Mouse (Mus musculus): ENCODE measurements around the gene Eif2s3x. TPM values are rescaled to one million over a fixed set of nuclear protein-coding genes. Genes with fewer than 3 reads are reported as not detected.

Gene Eif2s3x
- polyA plus RNA-seq (2015; fragmentation: Nextera tagmentation; extraction: Ambion mirVana): 35.0 and 37.6 TPM in 2 replicates

DNA sequence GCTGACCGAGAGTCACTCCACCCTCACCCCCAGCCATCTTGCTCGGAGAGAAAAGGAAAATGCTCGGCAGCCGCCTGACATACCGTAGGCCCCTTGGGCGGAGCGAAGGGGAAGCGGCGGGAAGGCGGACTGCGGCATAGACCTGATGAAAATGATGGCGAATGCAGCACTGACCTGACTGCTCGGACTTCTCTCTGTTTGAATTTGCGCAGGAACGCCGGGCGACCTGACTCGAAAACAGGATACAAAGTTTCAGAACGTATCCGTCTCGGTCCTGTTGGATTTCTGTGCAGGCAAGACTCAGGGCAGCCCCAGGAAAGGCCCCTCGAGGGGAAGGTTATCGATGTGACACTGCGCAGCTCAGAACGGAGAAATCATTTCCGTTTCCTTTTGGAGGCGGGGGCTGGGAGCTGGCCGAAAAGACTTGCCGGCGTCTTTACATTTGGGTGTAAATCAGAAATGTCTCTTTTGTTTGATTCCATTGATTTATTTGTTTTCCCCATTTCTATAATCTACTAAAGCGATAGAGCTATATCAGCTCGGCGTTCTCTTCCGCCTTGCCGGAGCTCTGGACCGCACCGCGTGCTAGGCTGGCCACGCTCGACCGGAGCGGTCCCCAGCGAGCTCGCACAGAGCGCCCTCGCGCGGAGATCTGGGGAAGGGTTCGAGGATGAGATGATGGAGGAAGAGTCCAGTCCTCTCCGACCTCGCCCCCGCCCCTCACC, at the start of gene Eif2s3x:
Eif2s3x (minus strand) TSS at position 266 of the 725 bp plus-strand sequence.
- under 1% methylated on average over 52 of the region's 52 CpGs for WGBS (ENCODE audit: insufficient replicate concordance)
- Histone ChIP-seq H3K36me3 (ENCODE audit: control insufficient read depth, insufficient read depth) (peaks cover 12% of the 10 kb centered on the region), H3K4me1 (ENCODE audit: control insufficient read depth, low read depth, low read length) (peaks cover 4% of the 10 kb centered on the region), H3K27ac (ENCODE audit: low read length) (peak within 1 kb of the TSS; percentile 75), H3K9me3 (replicated peaks; ENCODE audit: control insufficient read depth, low read length) (no peaks in the 10 kb centered on the region), H3K27me3 (ENCODE audit: control insufficient read depth, insufficient read depth, low read depth, low read length) (no peaks in the 10 kb centered on the region), H3K9ac (ENCODE audit: low read depth, low read length) (peak within 1 kb of the TSS; percentile 84), H3K4me3 (ENCODE audit: low read depth, low read length) (peak within 1 kb of the TSS; percentile 91), H3K4me2 (ENCODE audit: low read depth, low read length) (peak within 1 kb of the TSS; percentile 77)
- peak; percentile 93 for ATAC-seq (ENCODE audit: low read depth)

DNA sequence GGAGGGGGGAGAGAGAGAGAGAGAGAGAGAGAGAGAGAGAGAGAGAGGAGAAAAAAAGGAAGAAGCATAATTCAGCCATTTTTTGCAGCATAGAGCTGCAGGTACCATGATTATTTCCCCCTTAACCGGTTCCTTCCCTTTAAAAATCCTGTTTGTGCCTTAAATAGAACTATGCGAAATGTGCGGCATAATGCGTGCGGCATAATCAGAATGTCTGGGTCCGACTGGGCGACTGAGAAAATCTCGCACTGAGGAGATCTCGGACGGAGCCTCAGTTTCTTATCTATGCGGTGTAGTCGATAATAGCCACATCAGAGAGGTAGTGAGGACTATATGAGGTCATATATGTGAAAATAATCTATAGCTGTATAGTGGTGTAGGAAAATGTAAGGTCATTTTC, 22.9 kb upstream of the Eif2s3x start:
- H3K27ac ChIP-seq (ENCODE audit: low read length): no peak overlapping the region
- H3K4me3 ChIP-seq (ENCODE audit: low read depth, low read length): peak overlapping the region; percentile 77
- H3K9ac ChIP-seq (ENCODE audit: low read depth, low read length): peak overlapping the region; percentile 78
- peak overlapping the region; percentile 81 for H3K4me2 ChIP-seq (ENCODE audit: low read depth, low read length)
- H3K4me1 ChIP-seq (ENCODE audit: control insufficient read depth, low read depth, low read length): no peaks in the 10 kb centered on the region; the same call in 1 of the 2 replicates
- 20% methylated on average over 12 of the region's 12 CpGs for WGBS (ENCODE audit: insufficient replicate concordance)
- H3K9me3 ChIP-seq (replicated peaks; ENCODE audit: control insufficient read depth, low read length): no peaks in the 10 kb centered on the region
- no peak for ATAC-seq (ENCODE audit: low read depth)
- H3K36me3 ChIP-seq (ENCODE audit: control insufficient read depth, insufficient read depth): no peaks in the 10 kb centered on the region
- H3K27me3 ChIP-seq (ENCODE audit: control insufficient read depth, insufficient read depth, low read depth, low read length): peaks cover 11% of the 10 kb centered on the region

DNA sequence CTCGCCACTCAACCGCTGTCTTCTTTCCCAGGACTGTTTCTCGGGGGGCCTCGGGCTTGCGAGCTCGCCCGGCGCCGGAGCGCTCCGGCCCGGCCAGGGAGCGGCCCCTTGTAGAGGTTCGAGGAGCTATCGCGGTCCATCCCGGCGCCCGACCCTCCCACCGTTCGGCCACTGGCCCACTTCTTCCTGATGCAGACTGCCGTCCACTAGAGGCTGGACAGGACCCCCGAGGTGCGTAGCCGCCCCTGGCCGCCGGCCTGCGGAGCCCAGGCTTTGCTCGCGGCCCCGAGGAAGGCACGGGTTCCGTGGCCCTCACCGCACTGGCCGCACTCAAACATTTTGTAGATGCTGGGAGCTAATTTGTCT, 22.5 kb upstream of the Eif2s3x start:
- H3K4me3 ChIP-seq (ENCODE audit: low read depth, low read length): peak overlapping the region; percentile 77
- H3K4me1 ChIP-seq (ENCODE audit: control insufficient read depth, low read depth, low read length): no peaks in the 10 kb centered on the region; the same call in 1 of the 2 replicates
- H3K27ac ChIP-seq (ENCODE audit: low read length): peak overlapping the region; percentile 88
- H3K9me3 ChIP-seq (replicated peaks; ENCODE audit: control insufficient read depth, low read length): no peaks in the 10 kb centered on the region
- H3K9ac ChIP-seq (ENCODE audit: low read depth, low read length): peak overlapping the region; percentile 78
- H3K36me3 ChIP-seq (ENCODE audit: control insufficient read depth, insufficient read depth): no peaks in the 10 kb centered on the region
- H3K27me3 ChIP-seq (ENCODE audit: control insufficient read depth, insufficient read depth, low read depth, low read length): peaks cover 11% of the 10 kb centered on the region
- 18% methylated on average over 35 of the region's 35 CpGs for WGBS (ENCODE audit: insufficient replicate concordance)
- H3K4me2 ChIP-seq (ENCODE audit: low read depth, low read length): peak overlapping the region; percentile 81
- ATAC-seq (ENCODE audit: low read depth): no peak

DNA sequence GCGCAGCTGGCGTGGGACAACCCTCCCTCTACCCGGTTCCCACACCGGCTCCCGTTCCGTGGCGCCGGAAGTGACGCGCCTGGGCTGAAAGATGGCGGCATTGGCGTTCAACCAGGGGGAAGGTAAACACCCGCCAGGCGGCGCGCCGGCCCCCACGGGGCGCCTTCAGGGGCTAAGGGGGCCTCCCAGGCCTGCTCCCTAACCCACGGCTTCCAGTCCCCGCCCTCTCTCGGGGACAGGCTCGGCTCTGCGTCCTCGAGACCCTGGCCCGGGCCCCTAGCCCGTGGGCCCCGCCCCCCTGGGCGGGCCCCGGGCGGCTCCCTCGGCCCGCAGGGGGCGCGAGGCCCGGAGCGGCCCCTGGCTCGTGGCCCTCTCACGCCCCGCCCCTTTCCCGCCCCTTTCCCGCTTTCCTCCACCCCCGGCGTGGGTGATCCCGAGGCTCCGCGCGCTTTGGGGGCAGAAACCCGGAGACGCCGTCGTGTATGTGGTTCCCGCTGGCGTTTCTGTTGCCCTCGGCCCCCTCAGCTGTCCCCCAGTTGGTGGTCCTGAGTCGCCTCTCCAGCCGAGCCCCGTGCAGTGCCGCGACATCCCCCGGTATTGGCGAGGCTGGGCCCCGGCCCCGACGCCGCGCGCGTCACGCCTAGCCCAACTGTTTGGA, 22.0 kb upstream of the Eif2s3x start, which contains the start of gene Klhl15:
Klhl15 (plus strand) TSS at position 68 of the 658 bp plus-strand sequence.
- peak within 1 kb of the TSS; percentile 81 for H3K4me2 ChIP-seq (ENCODE audit: low read depth, low read length)
- H3K4me1 ChIP-seq (ENCODE audit: control insufficient read depth, low read depth, low read length): no peaks in the 10 kb centered on the region; the same call in 1 of the 2 replicates
- peak within 1 kb of the TSS; percentile 78 for H3K9ac ChIP-seq (ENCODE audit: low read depth, low read length)
- H3K9me3 ChIP-seq (replicated peaks; ENCODE audit: control insufficient read depth, low read length): no peaks in the 10 kb centered on the region
- peak; percentile 91 for ATAC-seq (ENCODE audit: low read depth)
- peak within 1 kb of the TSS; percentile 77 for H3K4me3 ChIP-seq (ENCODE audit: low read depth, low read length)
- peak within 1 kb of the TSS; percentile 88 for H3K27ac ChIP-seq (ENCODE audit: low read length)
- H3K27me3 ChIP-seq (ENCODE audit: control insufficient read depth, insufficient read depth, low read depth, low read length): peaks cover 11% of the 10 kb centered on the region
- no peaks in the 10 kb centered on the region for H3K36me3 ChIP-seq (ENCODE audit: control insufficient read depth, insufficient read depth)
- WGBS (ENCODE audit: insufficient replicate concordance): 13% methylated on average over 58 of the region's 70 CpGs

DNA sequence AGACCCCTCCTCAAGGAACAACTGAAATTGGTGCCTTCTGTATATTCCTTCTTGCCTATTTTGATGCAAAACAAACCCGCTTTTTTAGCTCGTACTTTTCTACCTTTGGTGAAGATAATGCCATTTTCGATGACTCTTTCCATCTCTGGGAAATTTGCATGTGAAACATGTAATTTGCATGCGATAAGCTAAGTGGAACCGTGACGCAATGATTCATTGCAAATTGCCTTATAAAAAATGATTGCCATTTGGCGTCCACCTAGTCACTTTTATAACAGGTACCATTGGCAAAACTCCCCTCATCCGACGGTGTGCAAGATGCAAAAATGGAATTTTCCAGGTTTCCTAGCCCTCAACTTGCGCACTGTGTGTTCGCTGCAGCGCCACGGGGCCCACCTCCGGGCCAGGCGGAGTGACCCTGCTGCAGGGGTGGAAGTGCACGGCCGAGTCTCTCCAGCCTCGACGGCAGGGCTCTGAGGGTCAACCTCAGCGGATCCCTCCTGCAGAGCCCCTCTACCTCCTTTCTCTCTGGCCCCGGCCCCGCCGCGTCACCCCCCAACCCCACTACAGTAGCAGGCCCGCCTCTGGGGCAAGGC, 21.4 kb upstream of the Eif2s3x start:
- H3K9me3 ChIP-seq (replicated peaks; ENCODE audit: control insufficient read depth, low read length): no peaks in the 10 kb centered on the region
- H3K9ac ChIP-seq (ENCODE audit: low read depth, low read length): peak overlapping the region; percentile 78
- H3K4me3 ChIP-seq (ENCODE audit: low read depth, low read length): peak overlapping the region; percentile 77
- no peaks in the 10 kb centered on the region; the same call in 1 of the 2 replicates for H3K4me1 ChIP-seq (ENCODE audit: control insufficient read depth, low read depth, low read length)
- ATAC-seq (ENCODE audit: low read depth): peak; percentile 47
- 15% methylated on average over 25 of the region's 25 CpGs for WGBS (ENCODE audit: insufficient replicate concordance)
- peaks cover 11% of the 10 kb centered on the region for H3K27me3 ChIP-seq (ENCODE audit: control insufficient read depth, insufficient read depth, low read depth, low read length)
- peak overlapping the region; percentile 88 for H3K27ac ChIP-seq (ENCODE audit: low read length)
- peak overlapping the region; percentile 81 for H3K4me2 ChIP-seq (ENCODE audit: low read depth, low read length)
- no peaks in the 10 kb centered on the region for H3K36me3 ChIP-seq (ENCODE audit: control insufficient read depth, insufficient read depth)

GRCm38 (mm10) chrX:94233432-94233831, 20.8 kb upstream of the Eif2s3x start:
- Histone ChIP-seq H3K4me1 (ENCODE audit: control insufficient read depth, low read depth, low read length) (no peaks in the 10 kb centered on the region; the same call in 1 of the 2 replicates), H3K4me2 (ENCODE audit: low read depth, low read length) (peak overlapping the region; percentile 81), H3K4me3 (ENCODE audit: low read depth, low read length) (peak overlapping the region; percentile 77), H3K9me3 (replicated peaks; ENCODE audit: control insufficient read depth, low read length) (no peaks in the 10 kb centered on the region), H3K27ac (ENCODE audit: low read length) (no peak overlapping the region), H3K9ac (ENCODE audit: low read depth, low read length) (no peak overlapping the region), H3K36me3 (ENCODE audit: control insufficient read depth, insufficient read depth) (no peaks in the 10 kb centered on the region), H3K27me3 (ENCODE audit: control insufficient read depth, insufficient read depth, low read depth, low read length) (peaks cover 11% of the 10 kb centered on the region)
- no peak for ATAC-seq (ENCODE audit: low read depth)
- WGBS (ENCODE audit: insufficient replicate concordance): 30% methylated on average over 5 of the region's 5 CpGs

DNA sequence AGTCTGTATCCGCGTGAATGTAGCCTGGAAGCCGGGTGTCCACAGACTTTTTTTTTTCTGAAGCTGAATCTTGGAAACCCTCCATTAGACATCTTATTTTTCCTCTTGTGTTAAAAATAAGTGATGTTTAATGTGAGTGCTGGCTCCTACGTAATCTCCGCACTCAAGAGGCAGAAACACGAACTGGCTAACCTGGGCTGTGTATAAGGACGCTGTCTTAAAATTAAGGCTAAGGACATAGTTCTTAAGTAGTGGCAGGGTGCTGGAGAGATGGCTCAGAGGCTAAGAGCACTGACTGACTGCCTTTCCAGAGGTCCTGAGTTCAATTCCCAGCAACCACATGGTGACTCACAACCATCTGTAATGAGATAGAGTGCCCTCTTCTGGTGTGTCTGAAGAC, 722 bp upstream of the Eif2s3x start:
- ATAC-seq (ENCODE audit: low read depth): no peak
- Histone ChIP-seq H3K9me3 (replicated peaks; ENCODE audit: control insufficient read depth, low read length) (no peaks in the 10 kb centered on the region), H3K4me1 (ENCODE audit: control insufficient read depth, low read depth, low read length) (peaks cover 4% of the 10 kb centered on the region), H3K9ac (ENCODE audit: low read depth, low read length) (peak overlapping the region; percentile 84), H3K4me3 (ENCODE audit: low read depth, low read length) (peak overlapping the region; percentile 91), H3K4me2 (ENCODE audit: low read depth, low read length) (peak overlapping the region; percentile 77), H3K27ac (ENCODE audit: low read length) (peak overlapping the region; percentile 75), H3K36me3 (ENCODE audit: control insufficient read depth, insufficient read depth) (peaks cover 6% of the 10 kb centered on the region), H3K27me3 (ENCODE audit: control insufficient read depth, insufficient read depth, low read depth, low read length) (no peaks in the 10 kb centered on the region)
- 5% methylated on average over 7 of the region's 7 CpGs for WGBS (ENCODE audit: insufficient replicate concordance)

DNA sequence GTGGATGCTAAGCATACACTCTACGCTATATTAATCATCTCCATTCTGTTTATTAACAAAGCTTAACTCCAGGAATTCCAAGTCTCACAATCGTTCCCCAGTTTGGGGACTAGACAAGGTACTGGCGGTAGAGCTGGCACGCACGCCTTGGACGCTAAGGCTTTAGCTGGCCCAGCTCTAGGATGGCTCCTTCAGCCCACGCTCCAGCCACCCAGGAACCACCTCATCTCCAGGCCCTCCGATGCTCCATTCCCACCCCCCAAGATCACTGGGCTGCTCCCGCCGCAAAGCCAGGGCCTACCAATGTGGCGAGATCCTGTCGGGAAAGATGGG, 432 bp downstream of the Eif2s3x start:
- Histone ChIP-seq H3K36me3 (ENCODE audit: control insufficient read depth, insufficient read depth) (peaks cover 14% of the 10 kb centered on the region), H3K27me3 (ENCODE audit: control insufficient read depth, insufficient read depth, low read depth, low read length) (no peaks in the 10 kb centered on the region), H3K9ac (ENCODE audit: low read depth, low read length) (peak overlapping the region; percentile 84), H3K9me3 (replicated peaks; ENCODE audit: control insufficient read depth, low read length) (no peaks in the 10 kb centered on the region), H3K4me1 (ENCODE audit: control insufficient read depth, low read depth, low read length) (peaks cover 4% of the 10 kb centered on the region), H3K4me2 (ENCODE audit: low read depth, low read length) (peak overlapping the region; percentile 77), H3K4me3 (ENCODE audit: low read depth, low read length) (peak overlapping the region; percentile 91), H3K27ac (ENCODE audit: low read length) (peak overlapping the region; percentile 75)
- no peak; the same call in 1 of the 2 replicates for ATAC-seq (ENCODE audit: low read depth)
- 0% methylated on average over 12 of the region's 12 CpGs for WGBS (ENCODE audit: insufficient replicate concordance)

Data from liver, embryonic 16.5 days (tissue).